Mouse (Mus musculus) right cerebral cortex, adult 2 months (tissue): ENCODE data around the gene Gosr2.
A peak's percentile ranks its signal among the peaks of the same experiment; 100 is the strongest.

ENCODE experiments used
- DNase-seq, 2 experiments: peaks; one replicate each; pipeline ENCODE4 v3.0.0; 2021 to 2022; ENCODE audit warnings: low spot score in 2 of 2

Gosr2 gene

GRCm38 (mm10) chr11:103697565-103698176 lies at the start of gene Gosr2:
Gene Gosr2 (minus strand): TSS chr11:103697898.
- peak; percentile 87 to 96 for DNase-seq

GRCm38 (mm10) chr11:103735046-103735781 lies 37.5 kb upstream of the Gosr2 start:
- DNase-seq: no peak

- no peak for DNase-seq
These were observed 36.8 kb upstream of the Gosr2 start for GRCm38 (mm10) chr11:103734411-103735045.

- no peak for DNase-seq
These were observed 36.3 kb upstream of the Gosr2 start for GRCm38 (mm10) chr11:103733961-103734360.

- peak; percentile 65 to 72 for DNase-seq
These were observed 35.4 kb upstream of the Gosr2 start for GRCm38 (mm10) chr11:103733069-103733468.

- DNase-seq: no peak
These were observed 34.6 kb upstream of the Gosr2 start for GRCm38 (mm10) chr11:103732306-103732705.

- DNase-seq: no peak
These were observed 33.9 kb upstream of the Gosr2 start for GRCm38 (mm10) chr11:103731594-103731993.

- no peak for DNase-seq
These were observed 31.7 kb upstream of the Gosr2 start for GRCm38 (mm10) chr11:103729282-103729985.

GRCm38 (mm10) chr11:103724331-103724771 lies 26.7 kb upstream of the Gosr2 start:
- DNase-seq: peak; percentile 61 to 62

GRCm38 (mm10) chr11:103722040-103722481 lies 24.4 kb upstream of the Gosr2 start:
- DNase-seq: no peak

GRCm38 (mm10) chr11:103721468-103722039 lies 23.9 kb upstream of the Gosr2 start:
- DNase-seq: no peak

GRCm38 (mm10) chr11:103719436-103719835 lies 21.7 kb upstream of the Gosr2 start:
- DNase-seq: no peak

GRCm38 (mm10) chr11:103716971-103717370 lies 19.3 kb upstream of the Gosr2 start:
- DNase-seq: no peak

GRCm38 (mm10) chr11:103714074-103714473 lies 16.4 kb upstream of the Gosr2 start:
- no peak for DNase-seq

- no peak for DNase-seq
These were observed 14.3 kb upstream of the Gosr2 start for GRCm38 (mm10) chr11:103711851-103712587.

- DNase-seq: no peak
These were observed 12.3 kb upstream of the Gosr2 start for GRCm38 (mm10) chr11:103709982-103710381.

- no peak for DNase-seq
These were observed 9.3 kb upstream of the Gosr2 start for GRCm38 (mm10) chr11:103707005-103707404.

GRCm38 (mm10) chr11:103698226-103698625 lies 528 bp upstream of the Gosr2 start:
- no peak for DNase-seq

GRCm38 (mm10) chr11:103696851-103697564 lies 690 bp downstream of the Gosr2 start:
- DNase-seq: no peak

GRCm38 (mm10) chr11:103693241-103693640 lies 4.5 kb downstream of the Gosr2 start:
- no peak for DNase-seq
